In the genomic region with DNA sequence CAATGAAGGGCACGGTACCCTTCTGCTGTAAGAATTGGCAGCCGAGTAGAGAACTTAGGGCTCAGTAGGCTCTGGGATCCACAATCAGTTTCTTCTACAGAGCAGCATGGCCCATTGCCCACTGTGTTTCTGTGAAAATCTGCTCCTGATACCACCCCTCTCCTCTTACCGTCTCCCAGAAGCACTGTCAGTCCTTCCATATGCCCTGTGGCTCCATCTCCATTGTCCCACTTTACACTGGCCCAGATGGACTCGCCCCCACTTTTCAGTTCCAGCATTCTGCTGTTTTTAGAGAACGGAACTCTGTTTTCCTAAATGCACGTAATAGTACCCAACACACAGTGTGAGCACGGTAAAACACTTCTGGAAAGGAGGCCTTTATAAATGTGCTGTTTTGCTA, we compare ENCODE assay signal across 22 mouse cellular contexts.
DNase-seq lines count a peak whose midpoint lies in the region; TF ChIP-seq lines count a peak whose summit lies in the region.
"Had no signal": no experiment of that assay in that cellular context is flagged by ENCODE, and none has a peak within 500 bp of the region (broad histone marks: within the 10 kb centered on the region; RNA-seq: fewer than 3 reads in every experiment).

No protein-coding gene starts in this region.

- no peak for TF ChIP-seq CTCF in layer of hippocampus, adult 2 months (conservative IDR thresholded peaks at IDR 0.05)
- no peak for TF ChIP-seq CTCF in olfactory bulb, adult 2 months (IDR thresholded peaks at IDR 0.05; ENCODE audit: insufficient read depth, low read depth, low read length)

- intact Hi-C loops in gastrocnemius, postnatal 36 days (cut with DNase I), result no loop called here

- no peak overlapping the region for H3K27ac ChIP-seq in layer of hippocampus, adult 2 months
- H3K27ac ChIP-seq in olfactory bulb, adult 2 months (ENCODE audit: insufficient read depth, low read depth, low read length), result peak overlapping the region; percentile 86
- H3K27ac ChIP-seq: hindbrain, embryonic 12.5 days; midbrain, embryonic 15.5 days had no signal

- WGBS in olfactory bulb, adult 2 months, result 64% methylated on average over 7 of the region's 7 CpGs

- peak; percentile 14 for DNase-seq in heart, adult 11 months
- no peak for DNase-seq in heart, adult 18-20 months
- DNase-seq in brain, adult 2 months (ENCODE audit: low read depth, low spot score), result peak; percentile 75
- DNase-seq in layer of hippocampus, adult 2 months (ENCODE audit: low spot score in 2 of 2), result peak; percentile 44 to 47
- no peak for DNase-seq in cerebellum, adult 11-12 months
- DNase-seq in adrenal gland, adult 8-10 months, result no peak
- no peak for DNase-seq in gastrocnemius, postnatal 36 days
- DNase-seq: cerebellum, adult 11 months; cerebellum, postnatal 14 days; heart, postnatal 14 days; kidney, adult 8-10 months; kidney, postnatal 36 days; lung, adult 18-20 months; lung, postnatal 14 days; thymus, adult 18-20 months; thymus, postnatal 4 days had no signal

- no peak for TF ChIP-seq POLR2A in olfactory bulb, adult 2 months (IDR thresholded peaks at IDR 0.05; ENCODE audit: insufficient read depth, low read depth, low read length)

- peaks cover 16% of the 10 kb centered on the region for H3K4me1 ChIP-seq in olfactory bulb, adult 2 months (ENCODE audit: control insufficient read depth, insufficient read depth, low read length)
- H3K4me1 ChIP-seq: hindbrain, embryonic 12.5 days; megakaryocyte, embryonic 14.5 days; midbrain, embryonic 15.5 days had no signal

- no peak overlapping the region for H3K4me3 ChIP-seq in layer of hippocampus, adult 2 months
- H3K4me3 ChIP-seq in olfactory bulb, adult 2 months (ENCODE audit: insufficient read depth, low read depth, low read length), result no peak overlapping the region
- H3K4me3 ChIP-seq: heart, embryonic 12.5 days; hindbrain, embryonic 12.5 days; megakaryocyte, embryonic 14.5 days; midbrain, embryonic 15.5 days; myocyte had no signal

Comparison
In these comparisons a context has a peak if more than half of its experiments do, and no peak if none do; other contexts are left out.
1. DNase-seq: peak in heart, adult 11 months (single experiment), brain, adult 2 months (single experiment) and layer of hippocampus, adult 2 months (2 of 2); none in heart, adult 18-20 months (0 of 2), cerebellum, adult 11-12 months (single experiment), adrenal gland, adult 8-10 months (single experiment) and gastrocnemius, postnatal 36 days (0 of 2).